ENCODE assay signal across 8 mouse cellular contexts in the genomic region with DNA sequence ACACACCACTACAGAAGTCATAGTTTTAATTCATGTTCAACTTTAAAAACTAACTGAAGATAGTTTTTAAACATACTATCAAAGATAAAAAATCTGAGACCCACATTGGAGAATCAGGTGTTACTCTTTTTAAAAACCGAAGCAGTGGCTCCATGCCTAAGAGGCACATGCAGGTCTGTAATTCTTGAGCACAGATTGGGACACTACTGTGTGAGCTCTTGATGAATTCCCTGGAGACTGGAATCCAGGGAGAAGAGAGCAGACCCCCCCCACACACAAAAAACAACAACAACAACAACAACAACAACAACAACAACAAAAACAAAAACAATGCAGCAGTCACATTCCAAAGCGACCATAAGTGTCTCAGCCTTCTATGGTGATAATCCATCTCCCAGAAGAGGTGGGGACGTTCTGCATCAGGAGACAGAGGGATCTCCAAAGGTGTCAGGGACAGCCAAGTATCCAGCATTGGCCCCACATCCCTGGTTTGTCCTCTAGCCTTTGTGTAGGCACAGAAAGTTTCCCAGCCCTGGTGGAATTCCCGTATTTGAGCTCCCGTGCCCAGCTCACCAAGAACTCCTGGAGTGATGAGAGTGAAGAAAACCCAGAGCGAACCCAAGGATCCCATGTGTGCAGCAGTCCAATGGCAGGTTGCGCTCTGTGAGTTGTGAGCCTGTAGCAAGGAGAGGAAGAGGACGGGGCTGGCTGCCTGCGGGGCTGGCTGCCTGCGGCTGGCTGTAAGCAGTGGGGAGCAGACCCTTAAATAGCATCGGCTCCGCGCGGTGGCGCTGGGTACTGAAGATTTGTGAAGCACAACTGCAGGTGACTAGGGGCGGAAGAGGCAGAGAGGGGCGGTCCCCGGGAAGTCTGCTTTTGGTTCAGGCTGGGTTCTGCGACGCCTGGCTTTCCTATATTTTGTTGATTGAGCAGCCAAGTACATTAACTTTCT. TPM values are rescaled to one million over a fixed set of nuclear protein-coding genes. Genes with fewer than 3 reads are reported as not detected.
DNase-seq lines count a peak whose midpoint lies in the region; ATAC-seq and TF ChIP-seq lines count a peak whose summit lies in the region.

A gene (minus strand): TSS at position 737 of the 952 bp plus-strand sequence.

- H3K27me3 ChIP-seq in intestine, embryonic 14.5 days (replicated peaks; ENCODE audit: control insufficient read depth, insufficient read depth, low read length), result no peaks in the 10 kb centered on the region

- TF ChIP-seq CTCF in cortical plate, adult 2 months (IDR thresholded peaks at IDR 0.05; ENCODE audit: extremely low read depth, insufficient read depth, low read length), result no peak

- peak within 1 kb of the TSS; percentile 19 for H3K4me3 ChIP-seq in cortical plate, adult 2 months (ENCODE audit: insufficient read depth, low read length)
- 0 out of 2 replicates have a peak within 1 kb of the TSS, but pooled peaks have one; percentile 10 for H3K4me3 ChIP-seq in intestine, embryonic 14.5 days (ENCODE audit: low read depth, low read length)

- no peak within 1 kb of the TSS for H3K27ac ChIP-seq in cortical plate, adult 2 months (ENCODE audit: insufficient read depth, low read length)
- H3K27ac ChIP-seq in intestine, embryonic 14.5 days (ENCODE audit: low read depth), result no peak within 1 kb of the TSS

- peak; percentile 97 for ATAC-seq in activated CD4-positive, CD25-positive, alpha-beta regulatory T cell, adult 4 months
- ATAC-seq in intestine, embryonic 14.5 days (replicated peaks; ENCODE audit: low FRiP score, low TSS enrichment, low read depth), result peak; percentile 95
- peak; percentile 100 for ATAC-seq in megakaryocyte-erythroid progenitor cell, adult 5-6 weeks (replicated peaks; ENCODE audit: low FRiP score, low TSS enrichment, poor library complexity, severe bottlenecking)

- H3K9me3 ChIP-seq in intestine, embryonic 14.5 days (ENCODE audit: control insufficient read depth, low read length), result no peaks in the 10 kb centered on the region

- intact Hi-C loops in left cerebral cortex, postnatal 10 days (cut with DNase I), result no loop called here

- peak within 1 kb of the TSS; percentile 47 for H3K4me2 ChIP-seq in intestine, embryonic 14.5 days (ENCODE audit: low read length)

- no peak within 1 kb of the TSS for H3K9ac ChIP-seq in intestine, embryonic 14.5 days (ENCODE audit: low read length)

- H3K36me3 ChIP-seq in intestine, embryonic 14.5 days (ENCODE audit: control insufficient read depth, insufficient read depth, low read length), result no peaks in the 10 kb centered on the region

- H3K4me1 ChIP-seq in cortical plate, adult 2 months (ENCODE audit: control insufficient read depth, insufficient read depth, low read length), result no peaks in the 10 kb centered on the region
- H3K4me1 ChIP-seq in intestine, embryonic 14.5 days (replicated peaks; ENCODE audit: control insufficient read depth, insufficient read depth, low read length), result no peaks in the 10 kb centered on the region; the same call in 1 of the 2 replicates

- WGBS in intestine, embryonic 14.5 days, result 9% methylated on average over 20 of the region's 20 CpGs

- peak; percentile 17 to 20 for DNase-seq in gastrocnemius, postnatal 4 days (ENCODE audit: low spot score in 2 of 2)
- peak; percentile 77 for DNase-seq in intestine, embryonic 14.5 days (ENCODE audit: low spot score)
- DNase-seq in left cerebral cortex, postnatal 10 days (ENCODE audit: extremely low spot score in 1 of 2, low spot score in 2 of 2), result peak; percentile 47 to 72
- peak; percentile 74 for DNase-seq in right cerebral cortex, postnatal 14 days
- DNase-seq in urinary bladder, postnatal 4 days (ENCODE audit: low spot score in 2 of 2), result peak; percentile 23 to 62

- no peak for TF ChIP-seq POLR2A in cortical plate, adult 2 months (IDR thresholded peaks at IDR 0.05; ENCODE audit: extremely low read depth, insufficient read depth, low read length)

RNA-seq across cellular contexts. Expression of the gene that starts here (rescaled TPM):
- polyA plus RNA-seq in activated CD4-positive, CD25-positive, alpha-beta regulatory T cell, adult 4 months (2017; shearing (Covaris generic)), result 1 to 10 TPM; 2.0 to 4.0 TPM
- 0.19 and 0.29 TPM in 2 replicates for polyA plus RNA-seq in cortical plate, adult 2 months (2012; rRNA removed)
- total RNA-seq in gastrocnemius, postnatal 4 days (2021), result not detected
- 0.30 and 0.32 TPM in 2 replicates for polyA plus RNA-seq in intestine, embryonic 14.5 days (2014; fragmentation: Nextera tagmentation; extraction: Ambion mirVana)
- total RNA-seq in left cerebral cortex, postnatal 10 days (2021), result 1 to 10 TPM in 1 of 2 experiments, under 1 TPM in 1; 0.73 to 2.1 TPM
- total RNA-seq in megakaryocyte-erythroid progenitor cell, adult 5-6 weeks (2014; fragmentation: Nextera tagmentation), result not detected in 2 replicates
- not detected in 2 replicates for total RNA-seq in megakaryocyte-erythroid progenitor cell, adult 5-6 weeks (2017)

Comparison
In these comparisons a context has a peak if more than half of its experiments do, and no peak if none do; other contexts are left out.
1. Peak in DNase-seq in gastrocnemius, postnatal 4 days; RNA of the gene not detected or under 1 TPM.
2. Peak in DNase-seq, ATAC-seq, H3K4me3 ChIP-seq and H3K4me2 ChIP-seq in intestine, embryonic 14.5 days; RNA of the gene not detected or under 1 TPM.
3. Peak in ATAC-seq in megakaryocyte-erythroid progenitor cell, adult 5-6 weeks; RNA of the gene not detected or under 1 TPM.
4. DNase-seq: peak in every context shown above with its lines; median percentile 77 in intestine, embryonic 14.5 days; 74 in right cerebral cortex, postnatal 14 days; 60 in left cerebral cortex, postnatal 10 days; 42 in urinary bladder, postnatal 4 days; 18 in gastrocnemius, postnatal 4 days.